ENCODE assay signal across 15 mouse cellular contexts in genomic region chr8:104105768-104106167, GRCm38 (mm10). TPM values are rescaled to one million over a fixed set of nuclear protein-coding genes. Genes with fewer than 3 reads are reported as not detected.
A peak's percentile ranks its signal among the peaks of the same experiment; 100 is the strongest.
DNase-seq lines count a peak whose midpoint lies in the region; ATAC-seq lines count a peak whose summit lies in the region.
"Had no signal": no experiment of that assay in that cellular context is flagged by ENCODE, and none has a peak within 500 bp of the region (broad histone marks: within the 10 kb centered on the region; RNA-seq: fewer than 3 reads in every experiment).

No protein-coding gene starts in this region.

- no peak overlapping the region for H3K4me3 ChIP-seq in heart, embryonic 13.5 days
- H3K4me3 ChIP-seq: erythroblast, embryonic 14.5 days; liver, embryonic 15.5 days had no signal

- peak overlapping the region; percentile 62 for H3K4me2 ChIP-seq in heart, embryonic 13.5 days
- H3K4me2 ChIP-seq: hindbrain, embryonic 14.5 days; liver, embryonic 15.5 days; midbrain, embryonic 11.5 days had no signal

- DNase-seq in heart, adult 11 months = no peak
- peak; percentile 41 for DNase-seq in kidney, postnatal 10 days
- no peak for DNase-seq in kidney, adult 9 months
- peak; percentile 42 for DNase-seq in retina, postnatal 1 day
- no peak for DNase-seq in retina, embryonic 14.5 days (ENCODE audit: low spot score)
- no peak for DNase-seq in neural tube, embryonic 10.5 days (ENCODE audit: extremely low spot score, low spot score)
- DNase-seq: adrenal gland, postnatal 14 days; B cell, adult 2 months had no signal

- peaks cover 52% of the 10 kb centered on the region for H3K4me1 ChIP-seq in heart, embryonic 13.5 days

- H3K27ac ChIP-seq in heart, embryonic 13.5 days (replicated peaks) = no peak overlapping the region
- H3K27ac ChIP-seq: hindbrain, embryonic 14.5 days; liver, embryonic 15.5 days had no signal

- H3K36me3 ChIP-seq in heart, embryonic 13.5 days = no peaks in the 10 kb centered on the region
- H3K36me3 ChIP-seq: G1E; liver, embryonic 15.5 days had no signal

- 0 out of 2 replicates have a peak overlapping the region, but pooled peaks have one; percentile 33 for H3K9ac ChIP-seq in heart, embryonic 13.5 days
- H3K9ac ChIP-seq: hindbrain, embryonic 14.5 days; liver, embryonic 15.5 days had no signal

- H3K9me3 ChIP-seq in heart, embryonic 13.5 days = no peaks in the 10 kb centered on the region
- H3K9me3 ChIP-seq: liver, embryonic 15.5 days had no signal

- ATAC-seq in heart, embryonic 13.5 days (ENCODE audit: extremely low read depth, insufficient number of reproducible peaks, low FRiP score, low TSS enrichment) = no peak
- no peak for ATAC-seq in monocyte, adult 5-6 weeks (replicated peaks; ENCODE audit: insufficient number of reproducible peaks, low FRiP score, low TSS enrichment, poor library complexity, severe bottlenecking)

- H3K27me3 ChIP-seq in heart, embryonic 13.5 days (replicated peaks) = no peaks in the 10 kb centered on the region
- H3K27me3 ChIP-seq: liver, embryonic 15.5 days had no signal

- WGBS in heart, embryonic 13.5 days = 49% methylated on average over 6 of the region's 6 CpGs

RNA-seq across cellular contexts. Expression of gene Cdh5, which starts 4.3 kb away (rescaled TPM):
- polyA plus RNA-seq in heart, embryonic 13.5 days (2015; fragmentation: Nextera tagmentation; extraction: Ambion mirVana) = 47.9 and 49.9 TPM in 2 replicates
- total RNA-seq in monocyte, adult 5-6 weeks (2017) = not detected in 3 replicates
- polyA plus RNA-seq: G1E had no signal

Comparison
In these comparisons a context has a peak if more than half of its experiments do, and no peak if none do; other contexts are left out.
1. DNase-seq: peak in kidney, postnatal 10 days (single experiment) and retina, postnatal 1 day (single experiment); none in heart, adult 11 months (single experiment), kidney, adult 9 months (single experiment), retina, embryonic 14.5 days (single experiment) and neural tube, embryonic 10.5 days (single experiment).